Mouse (Mus musculus) heart, postnatal 0 days (tissue): Measurements from ENCODE around the gene Olfr588-ps1.

ENCODE experiments used
- CTCF ChIP-seq: IDR thresholded peaks from 2 replicates; pipeline ENCODE4 v1.5.1; 2016; ENCODE audit warnings: antibody characterized with exemption, control low read depth, low read depth
- EP300 ChIP-seq: IDR thresholded peaks from 2 replicates; pipeline ENCODE4 v1.6.1; 2016; ENCODE audit warnings: antibody characterized with exemption, low read depth

DNA sequence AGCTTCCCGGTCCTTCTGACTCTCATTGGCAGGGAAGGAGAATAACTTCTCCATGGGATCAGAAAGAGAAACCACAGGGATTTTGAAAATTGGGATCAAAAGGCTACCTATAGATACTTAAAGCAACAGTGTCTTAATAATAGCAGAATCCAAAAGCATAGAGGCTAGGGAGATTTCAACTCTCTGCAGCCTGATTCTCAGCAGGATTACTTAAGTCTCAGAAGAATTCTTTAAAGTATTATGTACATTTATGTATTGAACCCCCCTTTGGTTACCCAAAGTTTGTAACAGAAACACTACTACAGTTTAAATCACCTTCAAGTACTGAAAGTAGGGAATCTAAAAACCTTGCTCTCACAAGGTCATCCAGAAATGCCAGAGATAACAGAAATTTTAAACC lies 37.6 kb downstream of the Olfr588-ps1 start, which contains the start of gene Olfr591:
- TF ChIP-seq CTCF, result no peak
- no peak for TF ChIP-seq EP300
